Mouse (Mus musculus) forebrain, embryonic 16.5 days (tissue): ENCODE measurements around the gene Selplg. TPM values are rescaled to one million over a fixed set of nuclear protein-coding genes. Genes with fewer than 3 reads are reported as not detected.
"Not testable (repeated sequence)": the region's sequence is repeated elsewhere in the genome, so short reads cannot be mapped to it uniquely, and the experiment has no call there.

Source experiments
- ATAC-seq: fragments of 200-750 bp; cut with Nextera tagmentation; 2 replicates; pipeline ENCODE4 v1.8.0; 2017; ENCODE audit warnings: mild to moderate bottlenecking, moderate library complexity
- H3K27ac ChIP-seq: fragments of 300-500 bp; sonication (generic); 2 replicates; pipeline ENCODE4 v1.5.1; 2014; ENCODE audit warnings: low read length, control low read depth
- H3K27me3 ChIP-seq: fragments of 300-500 bp; sonication (generic); replicated peaks from 2 replicates; pipeline ENCODE4 v1.6.1; 2014; ENCODE audit warnings: low read length; ENCODE audit not compliant: control insufficient read depth, insufficient read depth
- H3K36me3 ChIP-seq: fragments of 300-500 bp; sonication (generic); 2 replicates; pipeline ENCODE4 v1.6.1; 2014; ENCODE audit not compliant: control insufficient read depth, insufficient read depth
- H3K4me1 ChIP-seq: fragments of 300-500 bp; sonication (generic); replicated peaks from 2 replicates; pipeline ENCODE4 v1.6.1; 2014; ENCODE audit warnings: low read length; ENCODE audit not compliant: control insufficient read depth, insufficient read depth
- H3K4me2 ChIP-seq: fragments of 300-500 bp; sonication (generic); 2 replicates; pipeline ENCODE4 v1.6.1; 2014; ENCODE audit warnings: mild to moderate bottlenecking, low read length, control low read depth
- H3K4me3 ChIP-seq: fragments of 300-500 bp; sonication (generic); replicated peaks from 2 replicates; pipeline ENCODE4 v1.5.1; 2014; ENCODE audit warnings: mild to moderate bottlenecking, low read length, control low read depth
- H3K9ac ChIP-seq: fragments of 300-500 bp; sonication (generic); replicated peaks from 2 replicates; pipeline ENCODE4 v1.6.1; 2014; ENCODE audit warnings: low read depth, low read length, control low read depth
- H3K9me3 ChIP-seq: fragments of 300-500 bp; sonication (generic); 2 replicates; pipeline ENCODE4 v1.6.1; 2016; ENCODE audit warnings: low read length; ENCODE audit not compliant: control insufficient read depth
- whole genome bisulfite sequencing: fragments of 180-500 bp; shearing (Covaris S2); extraction: QIAGEN DNeasy Blood & Tissue Kit; methylation state at CpG from one replicate; pipeline ENCODE4 v1.1.7; 2014; 5-methylcytosine and 5-hydroxymethylcytosine counted together
- polyA plus RNA-seq: library from polyadenylated mRNA; unstranded; fragments of >200 nt; fragmentation: Nextera tagmentation; extraction: Ambion mirVana; gene quantifications from 2 replicates; pipeline ENCODE4 v1.2.1, GENCODE M21; 2015

Gene Selplg
- polyA plus RNA-seq, 1 experiment from 2014 or later = 1.8 TPM

DNA sequence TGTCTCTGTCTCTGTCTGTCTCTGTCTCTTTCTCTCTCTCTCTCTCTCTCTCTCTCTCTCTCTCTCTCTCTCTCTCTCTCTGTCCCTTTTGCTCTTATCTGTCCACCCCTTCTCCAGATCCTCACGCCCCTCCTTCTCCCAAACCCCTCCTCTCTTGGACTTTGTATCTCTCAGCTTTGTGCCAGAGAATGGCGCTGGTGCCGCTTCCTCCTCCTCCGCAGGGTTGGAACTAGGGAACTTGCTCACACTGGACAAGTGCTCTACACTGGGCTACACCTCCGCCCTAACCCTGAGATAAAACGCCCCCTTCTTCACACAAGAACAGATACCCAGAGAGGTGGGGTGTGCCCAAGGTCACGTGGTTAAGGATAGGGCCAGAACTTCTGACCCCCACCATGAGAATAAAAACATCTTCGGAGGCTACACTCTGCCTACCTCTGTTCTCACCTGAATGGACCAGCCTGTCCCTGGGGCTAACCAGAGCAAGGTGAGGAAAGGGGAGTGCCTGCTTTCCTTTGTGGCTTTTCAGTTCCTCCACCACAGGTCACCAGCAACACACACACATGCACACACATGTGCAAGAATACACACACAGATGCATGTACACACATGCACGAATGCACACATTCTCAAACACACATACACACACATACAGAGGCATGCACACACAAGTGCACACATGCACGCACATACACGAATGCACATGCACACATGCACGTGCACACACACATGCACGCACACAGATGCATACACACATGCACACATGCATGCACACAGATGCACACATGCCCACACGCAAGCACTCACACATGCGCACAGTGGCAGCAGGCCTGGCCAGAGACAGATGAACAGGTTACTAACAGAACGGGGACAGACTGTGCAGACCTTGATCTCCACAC lies 41.0 kb downstream of the Selplg start:
- no peaks in the 10 kb centered on the region for H3K4me1 ChIP-seq
- no peak overlapping the region for H3K9ac ChIP-seq
- ATAC-seq = no peak
- no peak overlapping the region for H3K27ac ChIP-seq
- no peaks in the 10 kb centered on the region for H3K9me3 ChIP-seq
- H3K4me2 ChIP-seq = no peak overlapping the region
- 0 out of 2 replicates have a peak, but pooled peaks cover 2% of the 10 kb centered on the region for H3K27me3 ChIP-seq
- H3K4me3 ChIP-seq = no peak overlapping the region
- no peaks in the 10 kb centered on the region for H3K36me3 ChIP-seq
- 82% methylated on average over 16 of the region's 16 CpGs for WGBS

DNA sequence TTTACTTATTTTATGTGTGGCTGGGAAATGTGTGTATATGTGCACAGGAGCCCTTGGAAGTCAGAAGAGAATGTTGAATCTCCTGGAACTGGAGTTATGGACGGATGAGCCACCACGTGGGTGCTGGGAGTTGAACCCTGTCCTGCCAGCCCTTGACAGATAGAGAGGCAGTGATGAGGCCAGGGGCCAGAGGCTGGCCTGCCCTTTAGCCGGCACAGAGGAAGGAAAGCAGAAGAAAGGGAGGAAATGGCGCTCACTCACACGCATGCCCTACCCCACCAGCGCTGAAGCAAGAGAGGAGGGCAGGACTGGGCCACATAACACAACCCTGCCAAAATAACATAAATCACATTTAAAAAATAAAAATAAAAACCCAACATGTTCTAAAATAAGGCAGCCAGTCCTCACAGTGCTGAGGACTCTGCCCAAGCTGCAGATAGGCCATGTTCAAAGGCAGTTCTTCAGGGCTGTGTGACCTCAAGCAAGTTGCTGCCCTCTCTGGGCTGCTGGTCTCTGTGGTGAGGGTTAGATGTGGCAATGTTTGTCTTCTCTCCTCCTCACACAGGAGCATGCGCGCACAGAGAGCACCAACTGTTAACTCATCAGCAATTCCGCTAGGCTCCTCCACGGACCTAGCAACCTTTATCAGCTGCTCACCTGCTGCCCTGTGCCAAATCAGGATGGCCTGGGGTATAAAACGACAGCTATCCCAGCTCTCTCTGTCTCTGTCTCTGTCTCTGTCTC lies 41.8 kb downstream of the Selplg start:
- Histone ChIP-seq H3K9ac (no peak overlapping the region), H3K9me3 (no peaks in the 10 kb centered on the region), H3K4me1 (no peaks in the 10 kb centered on the region), H3K4me3 (no peak overlapping the region), H3K36me3 (no peaks in the 10 kb centered on the region), H3K4me2 (no peak overlapping the region), H3K27ac (no peak overlapping the region), H3K27me3 (0 out of 2 replicates have a peak, but pooled peaks cover 2% of the 10 kb centered on the region)
- ATAC-seq = no peak
- WGBS = 78% methylated on average over 11 of the region's 11 CpGs

DNA sequence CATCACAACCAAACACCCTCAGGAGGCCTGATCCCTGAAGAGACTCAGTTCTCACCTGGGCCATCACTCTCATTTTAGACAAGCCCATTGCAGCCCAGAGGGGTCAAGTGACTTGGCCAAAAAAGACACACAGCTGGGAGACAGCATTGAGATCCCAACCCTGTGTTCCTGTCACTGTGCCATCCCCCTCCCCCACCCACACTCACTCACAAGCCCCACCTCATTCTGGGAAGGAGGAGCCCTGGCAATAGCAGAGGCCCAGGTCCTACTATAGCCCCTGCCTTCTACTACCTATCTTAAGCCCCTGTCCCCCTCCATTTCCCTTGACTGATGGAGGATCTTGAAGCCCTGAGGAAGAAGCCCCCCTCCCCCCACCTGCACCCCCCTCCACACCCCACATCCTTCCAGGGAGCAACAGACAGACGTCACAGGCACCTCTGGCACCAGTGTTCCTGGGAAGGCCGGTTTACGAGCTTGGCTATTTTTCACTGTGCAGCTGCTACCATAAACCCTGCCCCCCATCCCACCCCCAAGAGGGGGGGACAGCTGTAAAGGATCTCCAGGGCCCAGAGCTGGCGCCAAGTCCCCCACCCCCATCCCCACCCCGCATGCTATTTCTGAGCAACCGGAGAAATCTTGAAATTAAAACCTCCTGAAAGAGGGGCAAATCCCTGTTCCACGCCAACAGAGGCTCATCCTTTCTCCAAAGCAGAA lies 43.2 kb downstream of the Selplg start:
- WGBS = 48% methylated on average over 7 of the region's 7 CpGs
- no peak for ATAC-seq
- no peaks in the 10 kb centered on the region for H3K36me3 ChIP-seq
- H3K27ac ChIP-seq = no peak overlapping the region
- no peak overlapping the region for H3K4me3 ChIP-seq
- H3K9me3 ChIP-seq = no peaks in the 10 kb centered on the region
- H3K4me2 ChIP-seq = no peak overlapping the region
- no peak overlapping the region for H3K9ac ChIP-seq
- no peaks in the 10 kb centered on the region for H3K4me1 ChIP-seq
- peaks cover 2% of the 10 kb centered on the region; the same call in 1 of the 2 replicates for H3K27me3 ChIP-seq

DNA sequence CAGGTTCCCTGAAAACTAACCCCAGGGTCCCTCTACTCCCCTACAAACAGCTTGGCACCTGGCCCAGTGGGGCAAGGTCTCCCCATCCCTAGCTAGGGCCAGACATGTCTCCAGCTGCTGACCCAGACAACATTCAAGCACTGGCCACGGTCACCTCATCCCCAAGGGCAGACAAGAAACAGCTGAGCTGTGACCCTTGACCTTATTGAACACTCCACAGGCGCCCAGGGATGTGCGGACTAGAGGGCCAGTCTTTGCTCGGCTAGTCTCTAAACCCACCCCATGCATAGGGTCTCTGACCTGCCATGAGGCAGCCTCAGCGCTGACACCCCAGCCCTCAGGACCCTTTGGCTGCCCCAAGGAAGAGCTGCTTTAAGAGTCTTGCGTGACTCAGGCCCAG lies 43.8 kb downstream of the Selplg start:
- 57% methylated on average over 6 of the region's 6 CpGs for WGBS
- Histone ChIP-seq H3K9ac (no peak overlapping the region), H3K27me3 (peaks cover 2% of the 10 kb centered on the region; the same call in 1 of the 2 replicates), H3K4me1 (no peaks in the 10 kb centered on the region), H3K9me3 (no peaks in the 10 kb centered on the region), H3K27ac (no peak overlapping the region), H3K36me3 (no peaks in the 10 kb centered on the region), H3K4me3 (no peak overlapping the region), H3K4me2 (no peak overlapping the region)
- ATAC-seq = no peak

DNA sequence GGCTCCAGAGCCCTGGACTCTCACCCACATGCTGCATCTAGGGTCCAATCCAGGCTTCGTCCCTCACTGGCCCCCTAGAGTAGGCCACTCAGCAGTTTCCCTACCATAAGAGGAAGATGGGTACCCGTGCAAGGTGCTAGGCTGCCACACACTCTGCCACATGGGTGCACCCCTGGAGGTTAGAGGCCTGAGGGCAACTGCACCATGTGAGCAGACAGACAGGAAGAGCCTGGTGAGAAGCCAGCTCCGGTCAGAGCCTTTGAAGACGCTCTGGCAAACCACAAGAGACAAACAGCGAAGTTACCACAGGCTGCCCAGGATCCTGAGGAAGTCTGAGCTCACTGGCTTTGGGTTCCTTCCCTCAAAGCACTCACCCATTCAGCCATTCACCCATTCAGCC lies 45.5 kb downstream of the Selplg start:
- no peaks in the 10 kb centered on the region for H3K4me1 ChIP-seq
- no peak overlapping the region for H3K27ac ChIP-seq
- peaks cover 12% of the 10 kb centered on the region for H3K27me3 ChIP-seq
- no peaks in the 10 kb centered on the region for H3K9me3 ChIP-seq
- no peak for ATAC-seq
- no peak overlapping the region for H3K4me3 ChIP-seq
- H3K36me3 ChIP-seq = no peaks in the 10 kb centered on the region
- 80% methylated on average over 5 of the region's 5 CpGs for WGBS
- H3K9ac ChIP-seq = no peak overlapping the region
- H3K4me2 ChIP-seq = no peak overlapping the region

DNA sequence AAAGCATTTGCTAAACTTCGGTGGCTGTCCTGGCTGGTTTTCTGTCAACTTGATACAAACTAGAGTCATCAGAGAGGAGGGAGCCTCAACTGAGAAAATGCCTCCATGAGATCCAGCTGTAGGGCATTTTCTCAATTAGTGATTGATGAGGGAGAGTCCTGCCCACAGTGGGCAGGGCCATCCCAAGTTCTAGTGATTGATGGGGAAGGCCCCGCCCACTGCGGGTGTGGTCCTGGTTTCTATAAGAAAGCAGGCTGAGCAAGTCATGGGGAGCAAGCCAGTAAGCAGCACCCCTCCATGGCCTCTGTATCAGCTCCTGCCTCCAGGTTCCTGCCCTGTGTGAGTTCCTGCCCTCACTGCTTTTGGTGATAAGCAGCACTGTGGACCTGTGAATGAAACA lies 48.3 kb downstream of the Selplg start:
- H3K27ac ChIP-seq, H3K9me3 ChIP-seq, H3K4me1 ChIP-seq, ATAC-seq, H3K9ac ChIP-seq, H3K36me3 ChIP-seq, H3K4me2 ChIP-seq, H3K4me3 ChIP-seq: not testable (repeated sequence)
- 26% methylated on average over 3 of the region's 3 CpGs for WGBS
- peaks cover 12% of the 10 kb centered on the region for H3K27me3 ChIP-seq

DNA sequence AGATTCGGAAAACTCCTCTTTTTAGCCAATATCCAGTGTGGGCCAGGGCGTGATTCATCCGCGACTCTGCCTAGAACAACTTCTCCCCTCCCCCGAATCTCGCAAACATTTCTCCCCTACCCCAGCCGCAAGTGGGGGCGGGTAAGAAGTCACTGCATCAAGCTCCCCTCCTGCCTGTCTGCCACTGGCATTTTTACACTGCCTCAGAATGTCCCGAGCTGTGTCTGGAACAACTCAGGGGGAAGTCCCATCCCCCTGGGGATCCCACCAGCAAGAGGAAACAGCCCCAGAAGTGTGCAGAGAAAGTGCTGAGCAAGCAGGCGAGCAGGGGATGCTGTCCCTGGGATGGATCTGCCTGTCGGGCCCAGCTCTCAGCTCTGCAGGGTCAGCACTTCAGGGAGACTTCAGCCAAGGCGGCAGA lies 48.9 kb downstream of the Selplg start:
- no peak for ATAC-seq
- no peak overlapping the region for H3K4me3 ChIP-seq
- H3K36me3 ChIP-seq = no peaks in the 10 kb centered on the region
- H3K9ac ChIP-seq = no peak overlapping the region
- no peaks in the 10 kb centered on the region for H3K9me3 ChIP-seq
- WGBS = 23% methylated on average over 12 of the region's 12 CpGs
- peaks cover 12% of the 10 kb centered on the region for H3K27me3 ChIP-seq
- H3K4me1 ChIP-seq = no peaks in the 10 kb centered on the region
- H3K4me2 ChIP-seq = no peak overlapping the region
- H3K27ac ChIP-seq = no peak overlapping the region

DNA sequence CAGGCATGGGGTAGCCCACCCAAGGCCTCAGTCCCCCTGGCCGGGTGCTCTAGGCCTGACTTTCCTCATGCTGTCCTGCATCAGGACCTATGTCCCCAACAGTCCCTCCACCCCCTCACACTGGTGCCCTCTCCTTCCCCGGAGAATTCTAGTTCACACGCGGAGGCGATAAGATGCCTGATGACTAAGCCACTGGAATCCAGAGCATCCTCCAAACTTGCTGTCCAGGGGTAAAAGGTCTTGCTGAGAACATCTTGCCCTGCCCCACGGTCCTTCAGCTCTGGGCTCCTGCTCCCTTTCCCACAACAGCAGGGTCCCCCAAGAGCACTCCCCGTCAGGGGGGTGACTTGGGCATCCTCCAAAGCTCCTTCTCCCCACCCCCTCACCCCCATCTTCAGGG lies 49.8 kb downstream of the Selplg start:
- H3K4me1 ChIP-seq = no peaks in the 10 kb centered on the region
- no peak overlapping the region for H3K4me3 ChIP-seq
- no peak for ATAC-seq
- no peak overlapping the region for H3K9ac ChIP-seq
- H3K27ac ChIP-seq = no peak overlapping the region
- WGBS = 89% methylated on average over 7 of the region's 7 CpGs
- H3K4me2 ChIP-seq = no peak overlapping the region
- H3K9me3 ChIP-seq = no peaks in the 10 kb centered on the region
- no peaks in the 10 kb centered on the region for H3K36me3 ChIP-seq
- H3K27me3 ChIP-seq = peaks cover 12% of the 10 kb centered on the region

DNA sequence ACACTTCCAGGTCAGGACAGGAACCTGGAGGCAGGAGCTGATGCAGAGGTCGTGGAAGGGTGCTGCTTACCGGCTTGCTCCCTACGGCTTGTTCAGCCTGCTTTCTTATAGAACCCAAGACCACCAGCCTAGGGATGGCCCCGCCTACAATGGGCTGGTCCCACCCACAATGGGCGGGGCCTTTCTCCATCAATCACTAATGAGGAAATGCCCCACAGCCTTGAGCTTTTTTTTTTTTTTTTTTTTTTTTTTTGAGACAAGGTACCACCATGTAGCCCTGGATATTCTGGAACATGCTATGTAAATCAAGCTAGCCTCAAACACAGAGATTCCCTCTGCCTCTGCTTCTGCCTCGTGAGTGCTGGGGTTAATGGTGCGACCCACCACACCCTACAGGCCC lies 50.6 kb downstream of the Selplg start:
- ATAC-seq = no peak
- WGBS = 75% methylated on average over 7 of the region's 7 CpGs
- H3K4me3 ChIP-seq = no peak overlapping the region
- no peaks in the 10 kb centered on the region for H3K9me3 ChIP-seq
- H3K4me1 ChIP-seq = no peaks in the 10 kb centered on the region
- no peaks in the 10 kb centered on the region for H3K36me3 ChIP-seq
- peaks cover 10% of the 10 kb centered on the region for H3K27me3 ChIP-seq
- H3K27ac ChIP-seq = no peak overlapping the region
- H3K9ac ChIP-seq = no peak overlapping the region
- H3K4me2 ChIP-seq = no peak overlapping the region
